Mouse (Mus musculus): ENCODE data around the gene Efna5.

Gene Efna5

GRCm38 (mm10) chr17:62702020-62702814 lies 178.9 kb downstream of the Efna5 start:
- DNase-seq (ENCODE audit: low read depth, low spot score), result no peak

GRCm38 (mm10) chr17:62700791-62701602 lies 180.1 kb downstream of the Efna5 start:
- DNase-seq (ENCODE audit: low read depth, low spot score), result no peak

- no peak for DNase-seq (ENCODE audit: low read depth, low spot score)
These were observed 186.1 kb downstream of the Efna5 start for GRCm38 (mm10) chr17:62694958-62695437.

GRCm38 (mm10) chr17:62692242-62692641 lies 188.9 kb downstream of the Efna5 start:
- DNase-seq (ENCODE audit: low read depth, low spot score), result no peak

GRCm38 (mm10) chr17:62691201-62691715 lies 189.9 kb downstream of the Efna5 start:
- DNase-seq (ENCODE audit: low read depth, low spot score), result no peak

GRCm38 (mm10) chr17:62690256-62690655 lies 190.9 kb downstream of the Efna5 start:
- DNase-seq (ENCODE audit: low read depth, low spot score), result no peak

- no peak for DNase-seq (ENCODE audit: low read depth, low spot score)
These were observed 191.5 kb downstream of the Efna5 start for GRCm38 (mm10) chr17:62689646-62690045.

- no peak for DNase-seq (ENCODE audit: low read depth, low spot score)
These were observed 193.7 kb downstream of the Efna5 start for GRCm38 (mm10) chr17:62687369-62687768.

GRCm38 (mm10) chr17:62685181-62685580 lies 195.9 kb downstream of the Efna5 start:
- no peak for DNase-seq (ENCODE audit: low read depth, low spot score)

- no peak for DNase-seq (ENCODE audit: low read depth, low spot score)
These were observed 198.0 kb downstream of the Efna5 start for GRCm38 (mm10) chr17:62683142-62683541.

- DNase-seq (ENCODE audit: low read depth, low spot score), result no peak
These were observed 199.4 kb downstream of the Efna5 start for GRCm38 (mm10) chr17:62681726-62682125.

GRCm38 (mm10) chr17:62680737-62681136 lies 200.4 kb downstream of the Efna5 start:
- no peak for DNase-seq (ENCODE audit: low read depth, low spot score)

GRCm38 (mm10) chr17:62676832-62677231 lies 204.3 kb downstream of the Efna5 start:
- DNase-seq (ENCODE audit: low read depth, low spot score), result no peak

GRCm38 (mm10) chr17:62676409-62676808 lies 204.7 kb downstream of the Efna5 start:
- no peak for DNase-seq (ENCODE audit: low read depth, low spot score)

GRCm38 (mm10) chr17:62675811-62676255 lies 205.3 kb downstream of the Efna5 start:
- no peak for DNase-seq (ENCODE audit: low read depth, low spot score)

- no peak for DNase-seq (ENCODE audit: low read depth, low spot score)
These were observed 209.0 kb downstream of the Efna5 start for GRCm38 (mm10) chr17:62672068-62672467.

- no peak for DNase-seq (ENCODE audit: low read depth, low spot score)
These were observed 214.4 kb downstream of the Efna5 start for GRCm38 (mm10) chr17:62666761-62667160.

GRCm38 (mm10) chr17:62665823-62666222 lies 215.3 kb downstream of the Efna5 start:
- no peak for DNase-seq (ENCODE audit: low read depth, low spot score)

GRCm38 (mm10) chr17:62664709-62665108 lies 216.4 kb downstream of the Efna5 start:
- DNase-seq (ENCODE audit: low read depth, low spot score), result no peak

GRCm38 (mm10) chr17:62661801-62662200 lies 219.3 kb downstream of the Efna5 start:
- DNase-seq (ENCODE audit: low read depth, low spot score), result no peak

GRCm38 (mm10) chr17:62659501-62660175 lies 221.5 kb downstream of the Efna5 start:
- peak; percentile 13 for DNase-seq (ENCODE audit: low read depth, low spot score)
